Mouse (Mus musculus) subcutaneous adipose tissue, adult 2 months (tissue): ENCODE results near the gene D930007J09Rik. TPM values are rescaled to one million over a fixed set of nuclear protein-coding genes. Genes with fewer than 3 reads are reported as not detected.

Experiments used
- polyA plus RNA-seq: library from polyadenylated mRNA; depleted of rRNA; stranded (reverse); fragments of >200 nt; gene quantifications from 2 replicates; pipeline ENCODE4 v1.2.3, GENCODE M21; 2012; ENCODE audit warnings: low replicate concordance; rRNA removed

The D930007J09Rik gene
- polyA plus RNA-seq: not detected in 2 replicates

DNA sequence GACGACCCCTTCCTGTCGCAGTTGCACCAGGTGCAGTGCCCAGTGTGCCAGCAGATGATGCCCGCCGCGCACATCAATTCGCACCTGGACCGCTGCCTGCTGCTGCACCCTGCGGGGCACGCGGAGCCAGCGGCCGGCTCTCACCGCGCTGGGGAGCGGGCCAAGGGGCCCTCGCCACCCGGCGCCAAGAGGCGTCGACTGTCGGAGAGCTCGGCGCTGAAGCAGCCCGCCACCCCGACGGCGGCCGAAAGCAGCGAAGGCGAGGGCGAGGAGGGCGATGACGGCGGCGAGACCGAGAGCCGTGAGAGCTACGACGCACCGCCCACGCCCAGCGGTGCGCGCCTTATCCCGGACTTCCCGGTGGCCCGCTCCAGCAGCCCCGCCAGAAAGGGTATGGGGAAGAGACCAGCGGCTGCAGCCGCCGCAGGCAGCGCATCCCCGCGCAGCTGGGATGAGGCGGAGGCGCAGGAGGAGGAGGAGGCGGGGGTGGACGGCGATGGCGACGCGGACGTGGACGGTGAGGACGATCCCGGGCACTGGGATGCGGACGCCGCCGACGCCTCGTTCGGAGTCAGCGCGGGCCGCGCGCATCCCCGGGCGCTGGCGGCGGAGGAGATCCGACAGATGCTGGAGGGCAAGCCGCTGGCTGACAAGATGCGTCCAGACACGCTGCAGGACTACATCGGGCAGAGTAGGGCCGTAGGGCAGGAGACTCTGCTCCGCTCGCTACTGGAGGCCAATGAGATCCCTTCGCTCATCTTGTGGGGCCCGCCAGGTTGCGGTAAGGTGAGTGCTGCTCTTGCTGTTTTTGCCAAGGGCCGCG lies at the start of gene D930007J09Rik:
Gene D930007J09Rik (minus strand): TSS at position 591 of the 823 bp plus-strand sequence.

DNA sequence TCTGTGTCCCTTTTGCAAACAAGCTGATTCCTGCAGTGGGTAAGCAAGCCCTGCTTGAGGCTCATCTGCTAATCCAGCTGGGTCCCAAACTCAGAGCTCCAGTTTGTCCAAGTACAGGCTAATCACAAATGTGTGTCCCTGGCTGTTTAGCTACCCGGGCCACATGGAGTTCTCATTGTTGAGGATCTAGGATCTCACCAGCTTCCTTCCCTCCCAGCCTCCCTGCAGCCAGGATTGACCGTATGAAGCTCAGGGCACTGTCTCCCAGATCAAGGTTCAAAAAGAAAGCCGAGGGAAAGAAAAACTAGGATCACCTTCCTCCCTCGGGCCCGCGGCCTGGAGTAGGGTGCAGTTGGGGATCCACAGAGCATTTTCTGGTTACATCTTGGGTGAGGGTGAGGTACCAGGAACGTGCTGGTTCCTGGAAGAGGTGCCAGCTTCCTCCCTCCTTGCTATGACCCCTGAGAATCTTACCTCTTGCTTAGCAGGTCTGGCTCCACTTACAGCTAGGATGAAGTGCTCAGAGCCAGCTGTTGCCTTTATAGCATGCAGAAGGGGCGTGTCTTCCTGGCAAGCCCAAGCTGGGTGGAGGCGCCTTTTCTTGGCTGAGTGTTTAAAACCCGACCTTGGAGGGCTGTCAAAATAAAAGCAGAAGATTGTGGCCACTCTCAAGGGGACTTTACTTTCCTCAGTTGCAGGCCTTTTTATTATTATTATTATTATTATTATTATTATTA lies 48.2 kb upstream of the D930007J09Rik start, which contains the start of gene Serpinb1a:
Gene Serpinb1a (minus strand): TSS at position 518 of the 737 bp plus-strand sequence.

DNA sequence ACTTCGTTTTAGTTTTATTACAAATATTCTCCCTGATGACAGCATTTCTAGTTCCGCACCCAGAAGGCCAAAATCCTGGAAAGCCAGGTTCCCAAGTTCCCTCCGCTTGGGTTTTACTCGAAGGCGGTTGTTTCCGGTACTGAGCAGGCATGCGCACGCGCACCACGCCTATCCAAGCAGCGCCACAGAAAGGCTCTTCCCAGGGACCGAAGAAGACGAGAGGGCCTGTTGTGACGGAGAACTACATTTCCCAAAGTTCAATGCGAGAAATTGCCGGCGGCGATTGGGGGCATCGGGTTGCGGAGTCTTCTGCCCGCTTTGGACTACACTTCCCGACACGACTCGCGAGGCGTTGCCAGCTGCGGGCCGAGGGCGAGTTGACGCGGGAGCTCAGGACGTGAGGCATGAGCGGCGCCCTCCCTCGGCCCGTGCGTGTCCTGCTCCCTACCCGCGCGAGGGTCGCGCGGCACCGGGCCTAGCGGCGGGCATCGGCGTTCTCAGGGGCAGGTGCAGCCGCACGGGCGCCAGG lies 892 bp downstream of the D930007J09Rik start, which contains the start of gene Wrnip1:
Gene Wrnip1 (plus strand): TSS at position 346 of the 529 bp plus-strand sequence.

DNA sequence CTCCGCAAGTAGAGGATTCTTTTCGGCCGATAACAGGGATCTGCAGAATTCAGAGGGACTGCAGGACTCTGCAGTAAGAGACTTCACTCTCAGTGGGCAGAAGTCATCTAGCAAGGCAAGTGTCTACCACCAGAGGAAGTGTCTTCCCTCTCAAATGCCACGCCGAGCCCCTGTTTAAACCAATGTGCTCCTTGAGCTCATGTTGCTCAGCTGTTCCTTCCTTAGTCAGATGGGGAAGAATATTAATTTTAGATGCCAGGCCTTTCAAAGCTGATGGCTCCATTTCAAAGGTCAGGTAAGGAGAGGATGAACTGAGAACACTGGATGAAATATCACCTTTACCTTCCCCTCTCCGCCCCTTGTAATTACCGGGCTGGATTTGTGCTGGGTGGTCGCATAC lies 18.8 kb downstream of the D930007J09Rik start, which contains the start of gene Mylk4:
Gene Mylk4 (minus strand): TSS at position 139 of the 400 bp plus-strand sequence.

Other genes starting within 250 kb of the D930007J09Rik start
- gene Mylk4, start 18.9 kb downstream of the D930007J09Rik start, polyA plus RNA-seq: 0.03 and 0.17 TPM in 2 replicates
- gene Wrnip1, start 811 bp downstream of the D930007J09Rik start, polyA plus RNA-seq: 19.4 and 43.2 TPM in 2 replicates
- gene Serpinb1a, start 48.3 kb upstream of the D930007J09Rik start, polyA plus RNA-seq: 8.1 and 29.2 TPM in 2 replicates
- not detected in 2 replicates for gene Serpinb1c, start 95.4 kb upstream of the D930007J09Rik start, polyA plus RNA-seq
- 4.3 and 7.8 TPM in 2 replicates for gene Serpinb6b, start 162.4 kb upstream of the D930007J09Rik start, polyA plus RNA-seq
- gene Serpinb9, start 200.4 kb upstream of the D930007J09Rik start, polyA plus RNA-seq: 9.9 and 12.9 TPM in 2 replicates
- 0.21 and 0.30 TPM in 2 replicates for gene Serpinb9b, start 224.6 kb upstream of the D930007J09Rik start, polyA plus RNA-seq